Mouse (Mus musculus) kidney, postnatal 4 days (tissue): Measurements from ENCODE around the gene Hdac1.
"Not testable (repeated sequence)": the region's sequence is repeated elsewhere in the genome, so short reads cannot be mapped to it uniquely, and the experiment has no call there.

Experiments used
- DNase-seq, 2 experiments: peaks; one replicate each; pipeline ENCODE4 v3.0.0; 2021; ENCODE audit warnings: mixed read lengths in 2 of 2

The Hdac1 gene

DNA sequence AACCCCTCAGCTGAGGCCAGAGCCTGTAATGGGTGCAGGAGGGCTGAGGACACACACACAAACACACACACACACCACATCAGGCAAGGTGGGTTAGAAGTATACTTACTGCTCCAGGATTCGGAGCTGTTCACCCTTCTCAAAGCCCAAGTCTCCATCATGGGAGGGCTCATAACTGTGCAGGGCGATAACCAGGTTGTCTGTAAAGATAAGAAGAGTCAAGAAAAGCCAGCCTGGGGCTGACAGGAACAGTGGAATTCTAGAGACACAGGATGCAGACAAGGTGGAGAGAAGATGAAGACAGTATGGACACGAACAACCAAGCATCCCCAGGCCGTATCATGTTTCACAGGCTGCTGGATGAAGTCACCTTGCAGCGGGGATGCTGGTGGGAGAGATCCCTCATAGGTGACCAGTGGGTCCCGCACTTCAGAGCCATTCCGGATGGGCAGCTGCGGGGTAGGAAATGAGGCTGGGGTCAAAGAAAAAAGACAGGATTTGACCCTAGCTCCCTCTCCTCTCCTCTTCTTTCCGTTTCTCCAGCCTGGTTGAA is 14.8 kb upstream of the Hdac1 start:
- DNase-seq = no peak

DNA sequence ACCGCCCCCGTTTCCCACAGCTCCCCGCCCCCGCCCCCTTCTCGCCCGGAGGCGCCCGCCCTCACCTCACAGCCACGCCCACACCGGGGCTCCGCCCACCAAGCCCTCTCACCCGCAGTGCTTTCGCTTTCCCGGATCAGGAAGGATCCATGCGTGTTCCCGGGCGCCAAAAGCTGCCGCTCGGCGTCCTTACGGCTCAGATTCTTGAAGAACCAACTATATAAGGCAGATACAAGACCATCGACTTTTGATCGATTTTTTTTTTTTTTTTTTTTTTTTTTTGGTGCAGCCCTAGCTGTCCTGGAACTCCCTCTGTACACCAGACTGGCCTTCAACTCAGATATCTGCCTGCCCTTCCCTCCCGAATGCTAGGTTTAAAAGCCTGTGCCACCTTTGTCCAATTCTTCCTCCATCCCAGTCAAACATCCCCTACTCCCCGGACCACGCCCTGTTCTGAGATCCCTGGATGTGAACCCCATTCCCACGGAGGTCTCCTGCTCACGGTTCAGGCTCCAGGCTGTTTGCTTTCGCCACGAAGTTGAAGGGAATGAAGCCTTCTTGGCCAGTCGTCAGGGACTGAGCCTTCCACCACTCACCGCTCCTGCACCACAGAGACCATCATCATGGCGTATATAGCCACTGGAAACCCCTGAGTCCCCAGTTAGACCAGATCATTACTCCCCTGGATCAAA is 14.2 kb upstream of the Hdac1 start:
- DNase-seq = peak; percentile 98

DNA sequence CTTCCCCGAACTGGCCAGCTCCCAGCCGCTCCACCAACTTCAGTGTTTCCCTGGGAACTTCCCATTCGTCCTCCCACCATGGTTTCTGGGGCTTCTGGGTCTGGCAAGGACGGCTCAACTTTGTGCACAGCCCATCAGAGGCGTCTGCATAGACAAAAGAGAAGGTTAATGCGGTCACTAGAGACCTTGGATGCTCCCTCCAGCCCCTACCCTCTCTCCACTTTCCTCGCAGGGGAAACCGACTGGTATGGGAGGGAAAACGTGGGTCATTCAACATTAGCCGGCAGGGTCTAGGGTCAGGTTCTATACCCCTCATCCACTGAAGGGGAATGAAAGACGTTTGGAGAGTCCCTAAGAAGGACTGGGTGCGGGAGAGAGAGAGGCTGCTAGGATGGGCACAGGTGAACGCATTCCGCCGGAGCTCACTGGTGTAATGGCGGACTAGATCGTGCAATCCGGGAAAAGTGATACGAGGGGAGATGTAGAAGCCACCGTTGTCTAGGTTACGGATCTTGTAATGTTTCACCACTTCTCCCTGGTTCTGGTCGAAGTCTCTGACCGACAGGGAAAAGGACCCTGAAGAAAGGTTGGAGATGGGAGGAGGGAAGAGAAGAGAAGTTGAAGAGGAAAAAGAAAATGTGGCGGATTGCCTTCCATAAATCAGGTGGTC is 13.5 kb upstream of the Hdac1 start:
- peak; percentile 39 to 58 for DNase-seq

DNA sequence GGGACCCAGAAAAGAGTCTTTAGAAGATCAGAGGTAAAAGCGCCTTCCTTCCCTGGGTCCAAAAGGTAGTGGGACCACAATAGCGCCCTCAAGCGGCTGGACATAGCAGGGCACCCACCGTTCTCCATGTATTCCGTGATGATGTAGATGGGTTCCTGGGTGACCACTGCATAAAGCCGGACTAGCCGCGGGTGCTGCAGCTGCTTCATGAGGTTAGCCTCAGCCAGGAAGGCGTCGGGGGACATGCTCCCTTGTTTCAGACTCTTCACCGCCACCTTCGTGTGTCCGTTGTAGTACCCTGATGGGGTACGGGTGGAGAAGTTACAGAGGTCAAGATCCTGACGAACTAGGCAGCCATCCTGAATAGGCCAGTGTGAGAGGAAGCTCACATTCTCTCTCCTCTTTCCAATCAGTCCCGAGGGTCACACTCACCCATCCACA is 12.9 kb upstream of the Hdac1 start:
- peak; percentile 78 to 84 for DNase-seq

DNA sequence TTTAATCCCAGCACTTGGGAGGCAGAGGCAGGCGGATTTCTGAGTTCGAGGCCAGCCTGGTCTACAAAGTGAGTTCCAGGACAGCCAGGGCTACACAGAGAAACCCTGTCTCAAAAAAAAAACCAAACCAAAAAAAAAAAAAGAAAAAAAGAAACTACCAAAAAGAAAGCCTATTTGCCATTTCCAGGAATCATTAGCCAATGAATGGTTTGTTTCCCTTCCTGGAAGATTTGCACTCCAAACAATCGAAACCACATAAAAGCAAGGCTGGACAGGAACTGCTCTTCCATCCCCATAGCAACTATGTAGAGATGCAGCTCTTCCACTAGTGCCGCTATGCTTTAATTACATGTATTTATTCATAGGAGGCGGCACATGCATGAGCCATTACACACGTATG is 12.0 kb upstream of the Hdac1 start:
- DNase-seq = not testable (repeated sequence)

DNA sequence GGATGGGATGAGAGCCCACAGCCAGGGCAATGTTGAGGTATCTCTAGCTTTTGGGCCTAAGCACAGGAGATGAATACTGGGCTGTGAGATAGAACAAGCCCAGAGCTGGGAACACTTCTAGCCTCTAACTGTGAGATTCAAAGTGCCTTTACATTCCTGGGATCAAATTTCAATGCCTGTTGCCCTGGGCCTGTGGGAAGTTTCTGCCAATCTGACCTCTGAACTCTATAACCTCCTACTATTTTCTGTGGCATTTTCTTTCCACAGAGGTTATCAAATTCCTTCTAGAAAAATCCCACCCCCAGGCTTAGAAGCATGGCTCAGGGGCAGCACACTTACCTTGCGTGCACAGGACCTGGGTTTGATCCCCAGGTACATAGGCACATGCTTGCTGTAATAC is 7.8 kb upstream of the Hdac1 start:
- no peak for DNase-seq

DNA sequence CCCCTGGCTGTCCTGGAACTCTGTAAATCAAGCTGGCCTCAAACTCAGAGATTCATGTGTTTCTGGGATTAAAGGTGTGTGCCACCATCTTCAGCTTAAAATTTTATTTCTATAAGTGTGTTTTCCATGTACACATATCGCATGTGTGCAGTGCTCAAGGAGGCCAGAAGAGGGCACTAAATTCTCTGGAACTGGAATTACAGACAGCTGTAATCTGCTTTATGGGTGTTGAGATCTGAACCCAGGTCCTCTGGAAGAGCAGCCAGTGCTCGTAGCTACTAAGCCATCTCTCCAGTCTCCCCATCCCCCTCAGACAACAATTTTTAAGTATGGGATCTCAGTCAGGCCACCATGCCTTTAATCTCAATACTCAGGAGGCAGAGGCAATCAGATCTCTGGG is 6.8 kb upstream of the Hdac1 start:
- peak; percentile 60 to 64 for DNase-seq

DNA sequence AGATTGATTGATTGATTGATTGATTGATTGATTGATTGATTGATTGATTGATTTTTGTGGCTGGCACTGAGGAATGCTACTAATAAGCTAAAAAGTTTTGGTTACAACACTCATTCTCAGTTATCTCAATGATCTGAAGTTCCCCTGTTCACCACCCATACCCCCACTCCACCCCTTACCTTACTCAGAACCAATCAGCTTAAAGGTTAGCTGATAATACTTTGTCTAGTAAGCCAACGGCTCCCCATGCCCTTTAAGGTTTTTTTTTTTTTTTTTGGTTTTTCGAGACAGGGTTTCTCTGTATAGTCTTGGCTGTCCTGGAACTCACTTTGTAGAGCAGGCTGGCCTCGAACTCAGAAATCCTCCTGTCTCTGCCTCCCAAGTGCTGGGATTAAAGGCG is 5.1 kb upstream of the Hdac1 start:
- DNase-seq = not testable (repeated sequence)

DNA sequence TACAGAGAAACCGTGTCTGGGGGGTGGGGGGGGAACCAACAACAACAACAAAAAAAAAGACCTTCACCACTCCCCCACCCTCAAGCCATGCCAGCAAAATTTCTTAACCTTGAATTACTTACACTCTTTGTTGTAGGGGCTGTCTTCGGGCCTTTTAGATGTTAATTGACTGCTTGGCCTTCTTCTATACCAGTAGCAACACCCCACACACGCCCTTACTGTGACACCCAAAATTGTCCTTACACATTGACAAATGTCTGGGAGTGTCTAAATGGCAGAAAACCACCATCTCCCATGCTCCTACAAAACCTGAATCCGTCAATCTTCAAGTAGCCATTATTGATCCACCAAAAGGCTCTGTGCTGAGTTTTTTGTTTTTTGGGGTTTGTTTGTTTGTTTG is 1.6 kb upstream of the Hdac1 start:
- DNase-seq = no peak

DNA sequence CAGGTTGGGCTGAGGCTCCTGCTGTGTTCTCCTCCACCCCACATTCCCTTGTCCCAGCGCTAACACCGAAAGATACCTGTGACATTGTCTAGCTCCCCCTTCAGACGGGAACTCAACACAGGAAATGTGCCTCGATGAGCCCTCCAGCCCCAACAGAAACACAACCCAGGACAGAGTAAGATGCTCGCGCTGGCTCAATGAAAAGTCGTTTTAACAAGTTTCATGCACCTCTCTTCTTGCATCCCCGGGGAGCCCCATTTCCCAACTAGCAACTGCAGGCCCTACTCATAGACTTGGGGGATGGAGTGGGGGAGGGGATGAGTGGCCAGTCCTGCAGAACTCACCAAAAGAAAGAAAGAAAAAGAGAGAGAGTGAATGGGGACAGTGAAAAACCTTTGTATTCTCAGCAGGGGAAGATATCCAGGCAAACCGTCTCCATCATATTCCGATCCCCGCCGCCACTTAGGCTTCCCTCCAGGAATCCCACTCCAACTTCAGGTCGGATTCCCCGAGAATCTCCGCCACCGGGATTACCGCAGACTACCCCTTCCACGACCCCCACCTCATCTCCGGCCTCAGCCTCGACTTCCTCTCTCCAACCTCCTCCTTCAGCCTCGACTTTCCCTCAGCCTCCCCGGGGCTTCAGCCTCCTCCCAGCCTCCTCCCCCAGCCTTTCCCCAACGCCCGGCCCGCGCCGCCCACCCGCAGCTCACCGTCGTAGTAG is 483 bp downstream of the Hdac1 start:
- DNase-seq = peak in 1 of 2 experiments; percentile 35

DNA sequence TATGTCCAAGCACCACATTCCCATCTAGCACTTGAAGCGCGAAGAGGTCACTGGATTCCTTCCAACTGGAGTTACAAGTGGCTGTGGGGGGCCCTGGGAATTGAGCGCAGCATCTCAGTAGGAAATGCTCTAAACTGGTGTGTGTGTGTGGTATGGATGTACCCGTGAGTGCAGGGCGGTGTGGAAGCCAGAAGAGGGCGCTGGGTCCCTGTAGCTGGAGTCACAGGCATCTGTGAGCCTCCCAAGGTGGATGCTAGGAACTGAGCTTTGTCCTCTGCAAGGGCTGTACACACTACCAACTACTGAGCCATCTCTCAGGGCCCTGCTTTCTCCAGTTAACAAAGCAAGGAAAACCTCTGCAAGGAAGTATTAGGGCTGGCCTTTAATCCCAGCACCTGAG is 2.5 kb downstream of the Hdac1 start:
- DNase-seq = peak; percentile 51 to 65

DNA sequence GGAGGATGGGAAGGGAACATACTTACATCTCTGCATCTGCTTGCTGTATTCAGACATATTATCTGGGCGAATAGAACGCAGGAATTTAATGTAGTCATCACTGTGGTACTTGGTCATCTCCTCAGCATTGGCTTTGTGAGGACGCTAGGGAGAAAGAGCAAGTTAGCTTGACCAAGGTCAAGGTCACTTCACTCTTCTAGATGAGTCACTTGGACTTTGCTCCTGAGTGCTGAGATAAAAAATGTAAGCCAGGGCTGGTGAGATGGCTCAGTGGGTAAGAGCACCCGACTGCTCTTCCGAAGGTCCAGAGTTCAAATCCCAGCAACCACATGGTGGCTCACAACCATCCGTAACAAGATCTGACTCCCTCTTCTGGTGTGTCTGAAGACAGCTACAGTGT is 13.6 kb downstream of the Hdac1 start:
- DNase-seq = not testable (repeated sequence)

DNA sequence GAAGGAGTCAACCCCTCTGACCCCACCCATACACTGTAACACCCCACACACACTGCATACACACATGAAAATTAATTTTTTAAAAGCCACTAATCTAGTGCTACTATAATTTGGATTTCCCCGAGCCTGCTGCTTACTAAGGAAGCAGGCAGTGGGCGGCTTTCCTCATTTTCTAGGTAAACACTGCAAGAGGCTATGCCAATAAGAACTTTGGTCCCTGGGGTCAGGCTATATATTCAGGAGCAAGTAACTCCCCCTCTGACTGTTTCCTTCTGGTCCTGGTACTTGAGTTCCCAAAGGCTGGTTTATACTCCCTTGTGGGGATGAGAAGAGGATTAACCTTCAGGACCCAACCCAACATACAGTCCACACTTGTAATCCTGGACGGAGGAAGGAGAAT is 16.6 kb downstream of the Hdac1 start:
- no peak for DNase-seq

DNA sequence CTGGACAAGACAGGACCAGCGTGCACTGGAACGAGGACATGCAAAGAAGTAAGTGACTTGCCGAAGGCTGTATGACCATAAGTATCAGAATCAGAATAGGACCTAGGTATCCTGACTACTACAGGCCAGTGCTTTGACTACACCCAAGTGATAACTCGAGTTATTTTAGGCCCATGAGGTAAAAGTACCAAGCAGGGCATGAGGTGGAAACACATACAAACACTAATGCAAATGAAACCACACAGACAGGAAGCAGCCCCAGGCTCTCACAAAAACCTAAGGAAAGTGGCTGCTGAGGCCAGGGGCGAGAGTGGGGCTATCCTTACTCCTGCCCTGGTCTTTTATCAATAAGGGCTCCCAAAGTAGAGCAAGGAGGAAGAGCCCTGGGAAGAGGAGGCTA is 17.2 kb downstream of the Hdac1 start:
- no peak for DNase-seq

DNA sequence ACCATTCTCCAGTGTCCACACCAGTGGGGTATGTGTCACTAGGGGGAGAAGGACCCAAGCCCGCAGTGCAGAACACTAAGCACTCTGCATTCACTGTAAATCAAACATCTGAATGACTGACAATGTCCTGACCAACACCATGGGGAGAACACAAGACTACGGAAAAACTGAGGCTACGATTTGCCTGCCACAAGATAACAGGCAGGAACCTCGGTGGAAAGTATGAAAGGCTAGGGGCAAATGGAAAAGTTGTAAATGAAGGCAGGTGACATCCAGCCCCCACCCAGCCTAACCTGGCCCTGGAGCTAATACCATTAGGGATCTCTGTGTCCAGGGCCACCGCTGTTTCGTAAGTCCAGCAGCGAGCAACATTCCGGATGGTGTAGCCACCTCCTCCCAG is 24.0 kb downstream of the Hdac1 start:
- DNase-seq = no peak

DNA sequence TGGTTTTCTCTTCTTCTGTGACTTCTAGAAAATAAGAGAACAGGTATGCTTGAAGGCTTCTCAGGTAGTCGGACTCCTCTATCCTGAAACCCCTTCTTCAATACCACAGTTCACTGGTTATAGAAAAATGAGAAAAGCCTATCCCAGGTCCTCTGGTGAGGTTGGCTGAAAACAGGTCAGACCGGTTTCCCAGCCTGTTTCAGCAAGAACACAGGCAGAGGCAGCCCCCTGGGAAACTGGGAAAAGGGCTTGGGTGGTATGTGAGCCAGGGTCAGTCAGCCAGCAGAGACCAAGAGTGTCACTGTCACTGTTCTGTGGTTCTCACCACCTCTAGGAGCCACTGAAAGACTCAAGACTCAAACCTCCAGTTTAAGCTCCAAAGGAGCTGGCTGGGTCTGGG is 25.6 kb downstream of the Hdac1 start:
- DNase-seq = peak; percentile 63 to 75

DNA sequence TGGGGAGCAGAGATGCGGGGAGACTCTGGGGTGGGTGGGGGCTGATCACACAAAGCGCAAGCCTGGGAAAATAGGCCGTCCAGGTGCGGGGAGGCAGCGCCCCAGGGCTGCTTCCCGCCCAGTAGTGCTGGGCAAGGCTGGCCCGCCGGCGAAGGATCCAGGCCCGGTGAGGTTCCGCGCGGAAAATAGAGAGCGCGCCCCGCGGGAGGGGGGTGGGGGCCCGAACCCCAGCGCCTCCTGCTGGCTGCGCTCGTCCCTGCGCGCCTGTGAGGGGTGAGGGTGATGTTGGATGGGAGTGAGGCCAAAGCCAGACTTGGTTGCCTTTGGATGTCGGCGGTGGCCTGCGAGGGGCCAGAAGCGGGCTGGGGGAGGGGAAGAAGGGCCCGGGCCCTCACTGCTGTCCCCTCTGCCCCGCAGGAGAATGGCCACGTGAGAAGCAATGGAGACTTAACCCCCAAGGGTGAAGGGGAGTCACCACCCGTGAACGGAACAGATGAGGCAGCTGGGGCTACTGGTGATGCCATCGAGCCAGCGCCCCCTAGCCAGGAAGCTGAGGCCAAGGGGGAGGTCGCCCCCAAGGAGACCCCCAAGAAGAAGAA is 28.1 kb downstream of the Hdac1 start:
- peak; percentile 85 to 89 for DNase-seq

DNA sequence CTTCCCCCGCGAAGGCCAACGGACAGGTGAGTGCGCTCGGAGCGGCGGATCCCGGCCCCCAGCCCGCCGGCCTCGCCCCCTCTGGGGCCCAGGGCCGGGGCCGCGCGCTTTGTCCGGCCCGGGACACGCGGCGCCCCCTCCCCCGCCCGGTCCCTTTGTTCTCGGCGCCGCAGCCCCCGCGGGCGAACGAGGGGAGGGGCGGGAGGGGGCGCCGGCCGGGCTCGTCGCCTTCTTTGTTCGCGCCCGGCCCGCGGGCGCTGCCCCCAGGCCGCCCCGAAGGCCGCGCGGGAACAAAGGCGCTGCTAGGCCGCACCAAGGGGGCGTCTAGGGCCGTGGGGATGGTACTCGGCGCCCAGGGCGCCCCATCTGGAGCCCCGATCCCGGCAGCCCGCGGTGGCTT is 28.6 kb downstream of the Hdac1 start:
- DNase-seq = peak in 1 of 2 experiments; percentile 41

DNA sequence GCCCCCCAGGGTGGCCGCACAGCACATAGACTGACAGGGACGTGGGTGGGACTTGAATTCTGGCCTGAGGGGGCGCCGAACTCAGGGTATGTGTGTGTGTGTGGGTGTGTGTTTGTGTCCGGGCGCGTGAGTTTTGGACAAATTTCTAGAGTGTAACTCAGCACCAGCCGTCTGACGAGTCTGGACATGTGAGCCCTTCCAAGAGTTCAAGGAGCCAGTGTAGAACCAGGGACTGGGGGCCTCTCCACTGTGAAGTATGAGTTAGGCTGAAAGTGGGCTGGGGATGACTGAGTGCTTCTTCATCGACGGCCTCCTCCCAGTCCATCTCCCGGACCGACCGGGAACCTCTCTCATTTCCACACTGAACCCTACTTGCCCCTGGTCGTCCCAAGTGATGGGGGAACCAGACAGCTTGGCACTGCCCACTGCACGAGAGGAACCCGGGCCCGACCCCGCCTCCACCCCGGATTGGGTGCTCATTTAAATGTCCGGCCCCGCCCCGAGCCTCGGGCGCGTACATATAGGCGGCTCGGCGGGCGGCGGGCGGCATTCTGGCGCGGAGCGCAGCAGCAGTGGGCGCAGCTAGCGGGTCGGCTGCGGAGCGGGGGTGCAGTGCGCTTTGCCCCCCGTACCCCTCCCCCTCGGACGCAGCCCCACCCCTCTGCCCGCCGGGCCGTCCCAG is 29.3 kb downstream of the Hdac1 start, which contains the start of gene Marcksl1:
Marcksl1 (plus strand) TSS at position 496 of the 682 bp plus-strand sequence.
- DNase-seq = peak; percentile 96 to 97

DNA sequence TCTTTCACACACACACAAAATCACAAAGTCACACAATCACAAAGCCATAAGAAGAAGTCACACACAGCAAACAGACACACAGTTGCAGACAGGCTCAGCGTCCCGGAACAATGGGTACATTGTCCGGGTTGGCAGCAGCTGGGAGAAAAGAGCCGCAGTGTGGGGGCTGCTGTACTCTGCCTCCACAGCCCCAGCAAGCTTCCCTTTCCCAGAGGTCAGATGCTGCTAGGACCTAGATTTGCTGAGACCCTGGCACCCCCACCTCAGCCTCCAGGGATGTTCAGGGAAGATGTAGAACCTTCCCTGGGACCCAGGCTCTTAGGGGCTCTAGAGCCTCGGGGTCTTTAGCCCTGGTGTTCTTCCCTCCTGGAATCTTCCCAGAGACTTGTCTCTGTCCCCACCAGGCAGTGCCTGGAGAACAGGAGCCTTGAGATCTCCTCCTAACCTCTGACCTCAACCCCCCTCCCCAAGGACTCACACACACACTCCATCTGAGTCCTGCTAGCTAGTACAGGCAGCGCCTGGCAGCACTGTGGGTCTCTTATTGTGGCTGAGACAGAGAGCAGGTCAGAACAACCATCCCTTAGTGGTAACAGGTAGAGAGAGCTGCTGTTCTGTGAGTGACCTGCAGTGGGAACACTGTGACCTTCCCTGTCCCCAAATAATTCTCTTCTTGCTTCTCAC is 31.0 kb downstream of the Hdac1 start:
- DNase-seq = no peak

DNA sequence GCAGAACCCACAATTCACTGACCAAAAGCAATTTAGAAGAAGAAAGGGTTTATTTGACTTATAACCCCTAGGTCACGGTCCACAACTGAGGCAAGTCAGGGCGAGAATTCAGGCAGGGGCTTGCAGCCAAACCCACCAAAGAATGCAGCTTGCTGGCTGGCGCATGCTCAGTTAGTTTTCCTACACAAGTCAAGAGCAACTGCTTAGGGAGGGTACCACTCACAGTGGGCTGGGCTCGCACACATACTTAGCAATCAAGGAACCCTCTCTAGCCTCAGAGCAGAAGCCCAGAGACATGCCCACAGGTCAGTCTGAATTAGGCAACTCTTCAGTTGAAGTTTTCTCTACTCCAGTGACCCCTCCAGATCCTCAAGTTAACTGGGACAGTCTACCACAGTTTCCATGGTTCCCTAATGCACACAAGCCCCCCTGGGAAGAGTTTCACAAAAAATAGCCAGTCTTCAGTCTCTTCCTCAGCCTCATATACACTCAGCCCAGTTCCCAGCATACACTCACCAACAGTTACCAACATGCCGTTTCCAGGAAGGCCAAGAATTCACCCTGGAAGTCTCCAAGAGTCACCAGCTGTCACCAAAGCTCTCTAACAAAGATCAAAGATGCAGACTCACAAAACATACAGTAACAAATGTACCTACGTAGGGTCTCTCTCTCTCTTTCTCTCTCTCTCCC is 31.6 kb downstream of the Hdac1 start:
- DNase-seq = no peak
